Mouse (Mus musculus) layer of hippocampus, adult 2 months (tissue): ENCODE measurements at regions not wholly inside any gene's neighbourhood (a gene's known extent, or its start where the extent isn't known, plus 50 kb on each side); places are given as distances from the start of the nearest gene placed in this dataset.

Experiments
- DNase-seq, 2 experiments: peaks; one replicate each; pipeline ENCODE4 v3.0.0; 2022; ENCODE audit warnings: low spot score in 2 of 2
- H3K27ac ChIP-seq: fragments of 200-600 bp; 2 replicates; pipeline ENCODE4 v1.8.1; 2022
- H3K4me3 ChIP-seq: fragments of 200-600 bp; 2 replicates; pipeline ENCODE4 v1.8.1; 2022; ENCODE audit warnings: mild to moderate bottlenecking
- CTCF ChIP-seq: fragments of 200-600 bp; conservative IDR thresholded peaks from 2 replicates; pipeline ENCODE4 v1.8.1; 2022; ENCODE audit warnings: antibody characterized with exemption, mild to moderate bottlenecking, moderate library complexity

DNA sequence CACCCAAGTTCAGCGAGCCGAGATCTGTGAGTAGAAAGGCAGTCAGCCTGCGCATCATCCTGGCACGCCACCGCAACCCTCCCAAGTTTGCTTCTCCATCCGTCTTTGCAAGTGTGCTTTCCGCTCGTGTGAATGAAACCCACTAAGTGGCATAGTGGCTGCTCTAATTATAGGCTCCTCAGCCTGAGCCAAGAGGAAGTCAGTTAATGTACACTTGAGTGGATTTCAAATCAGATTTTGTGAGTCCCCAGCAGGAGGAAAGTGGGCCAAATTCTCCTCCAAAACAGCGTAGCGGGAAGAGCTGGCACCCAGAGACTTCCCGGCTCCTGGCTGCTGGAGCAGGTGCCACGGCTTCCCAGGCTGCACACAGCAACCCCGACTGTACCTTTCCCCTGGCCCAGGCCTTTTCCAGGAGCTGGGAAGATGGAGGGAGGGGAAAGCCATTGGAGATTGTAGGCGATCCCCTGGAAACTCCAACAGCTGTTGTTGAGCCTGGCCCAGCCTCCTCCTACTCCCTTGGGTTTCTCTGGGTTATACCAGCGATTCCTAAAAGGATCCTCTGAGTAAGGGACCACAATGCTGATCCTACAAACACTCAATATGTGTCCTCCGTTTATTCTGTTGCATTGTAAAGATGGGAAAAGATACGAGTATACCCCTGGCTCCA is 158.3 kb downstream of the Cryba4 start:
- no peak overlapping the region for H3K4me3 ChIP-seq
- H3K27ac ChIP-seq = no peak overlapping the region
- peak; percentile 36 to 44 for DNase-seq
- TF ChIP-seq CTCF = peak; percentile 17

DNA sequence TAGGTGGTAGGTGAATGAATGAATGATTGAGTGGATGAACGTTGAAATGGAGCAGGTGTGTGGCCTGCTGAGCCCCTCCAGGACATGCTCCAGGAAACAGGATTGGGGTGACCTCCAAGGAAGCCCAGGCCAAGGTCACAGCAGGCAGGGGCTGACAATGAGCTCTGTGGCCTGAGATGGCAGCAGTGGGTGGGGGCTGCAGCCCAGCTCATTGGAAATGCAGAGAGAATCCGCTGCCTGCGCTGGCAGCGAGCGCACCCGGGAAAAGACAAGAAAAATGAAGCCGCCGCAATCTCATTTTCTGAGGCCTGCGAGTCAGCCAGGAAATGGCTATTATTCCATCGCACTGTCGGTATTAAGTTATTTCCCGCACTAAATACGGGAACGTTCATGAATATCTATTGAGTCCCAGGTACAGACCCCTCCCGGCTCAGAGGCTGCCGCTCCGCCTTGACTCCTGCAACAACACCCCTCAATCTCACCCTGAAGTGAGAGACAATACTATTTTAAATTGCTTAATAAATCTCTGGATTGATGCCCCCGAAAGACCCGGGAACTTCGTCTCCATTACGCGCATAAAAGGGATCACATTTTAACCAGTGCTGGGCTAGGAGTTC is 153.7 kb downstream of the Cryba4 start:
- no peak for DNase-seq
- TF ChIP-seq CTCF = no peak
- Histone ChIP-seq H3K27ac (no peak overlapping the region), H3K4me3 (no peak overlapping the region)

DNA sequence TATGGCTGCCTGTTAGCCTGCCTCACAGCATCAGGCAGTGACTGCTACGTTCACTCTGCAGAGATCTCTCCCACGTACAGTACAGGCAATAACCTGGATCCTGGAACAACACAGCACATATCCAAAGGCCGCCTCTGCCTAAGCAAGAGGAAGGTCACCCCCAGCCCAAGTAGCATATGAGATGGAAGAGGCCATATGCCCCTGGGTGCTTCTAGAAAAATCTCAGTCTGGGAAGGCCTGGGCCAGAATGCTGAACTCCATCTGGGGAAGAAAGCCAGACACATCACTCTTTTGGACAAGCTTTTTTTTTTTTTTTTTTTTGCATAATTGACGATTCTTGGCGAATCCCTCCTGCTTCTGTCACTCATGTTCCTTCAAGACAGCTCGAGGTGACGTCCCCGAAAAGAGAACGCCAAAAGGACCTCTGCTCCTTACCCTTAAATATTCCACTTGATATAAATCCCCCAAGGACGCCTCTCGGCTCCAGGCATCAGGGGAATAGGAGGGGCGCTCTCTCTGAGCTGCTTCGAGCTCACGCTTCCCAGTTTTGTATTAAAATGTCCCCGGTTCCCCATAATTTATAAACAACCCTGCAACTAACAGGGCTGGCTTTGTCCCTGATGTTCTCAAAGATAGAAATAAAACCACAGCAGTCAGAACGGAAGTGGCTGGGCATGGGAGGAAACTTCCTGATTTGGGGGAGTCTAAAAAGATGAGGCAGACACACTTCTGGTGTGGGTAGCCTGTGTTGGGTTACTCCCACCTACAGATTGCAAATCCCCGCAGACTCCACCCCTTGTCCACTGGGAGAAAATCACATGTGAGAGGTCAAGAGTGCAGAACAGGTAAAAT is 150.4 kb downstream of the Cryba4 start:
- no peak overlapping the region for H3K4me3 ChIP-seq
- no peak for TF ChIP-seq CTCF
- DNase-seq = no peak
- no peak overlapping the region for H3K27ac ChIP-seq

DNA sequence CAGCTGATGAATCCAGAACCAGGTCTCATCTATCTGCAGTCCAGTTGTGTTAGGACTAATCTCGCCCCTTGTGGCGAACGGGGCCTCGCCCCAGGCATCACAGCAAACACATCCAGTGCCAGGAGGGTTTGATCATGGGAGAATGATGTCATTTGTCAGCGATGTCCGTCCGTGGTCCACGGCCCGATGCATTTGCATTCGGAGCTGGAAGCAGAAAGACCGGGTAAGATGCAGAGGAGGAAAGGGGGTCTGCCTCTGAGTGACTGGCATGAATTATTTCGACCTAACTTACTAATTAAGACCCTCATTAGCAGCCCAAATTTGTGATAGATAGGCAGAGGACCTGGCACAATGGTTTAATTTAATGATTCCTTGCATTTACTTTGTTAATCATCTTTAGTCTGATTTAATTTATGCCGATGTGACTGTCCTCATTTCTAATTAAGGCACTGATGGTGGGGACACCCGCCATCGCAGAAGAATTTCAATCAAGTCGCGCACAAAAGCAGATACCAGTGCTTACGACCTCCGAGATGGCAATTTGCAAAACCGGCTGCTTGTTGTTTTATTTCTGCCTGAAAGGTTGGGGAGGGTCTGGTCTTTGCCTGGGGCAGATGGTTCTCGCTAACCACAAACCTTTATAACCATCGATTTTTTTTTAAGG is 141.9 kb downstream of the Cryba4 start:
- H3K4me3 ChIP-seq = peak overlapping the region; percentile 17
- peak; percentile 16 to 22 for DNase-seq
- TF ChIP-seq CTCF = peak; percentile 41
- peak overlapping the region; percentile 77 for H3K27ac ChIP-seq

DNA sequence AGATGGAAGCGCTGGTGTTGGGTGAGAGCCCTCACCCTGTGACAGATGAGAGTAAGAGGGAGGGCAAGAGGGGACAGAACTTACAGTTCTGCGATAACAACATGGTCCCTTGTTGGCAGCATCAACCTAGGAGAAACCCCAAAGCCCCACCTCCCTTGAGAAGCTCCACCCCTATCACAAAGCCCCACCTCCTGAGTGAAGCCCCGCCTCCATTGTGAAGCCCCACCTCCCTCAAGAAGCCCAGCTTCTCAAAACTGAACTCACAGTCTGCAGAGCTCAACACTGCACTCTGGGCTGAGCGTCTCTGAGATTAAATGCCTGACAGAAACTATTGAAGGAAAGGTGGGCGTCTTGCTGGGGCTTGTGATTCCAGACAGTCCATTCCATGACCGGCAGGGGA is 131.6 kb downstream of the Cryba4 start:
- Histone ChIP-seq H3K27ac (no peak overlapping the region), H3K4me3 (no peak overlapping the region)
- no peak for DNase-seq
- no peak for TF ChIP-seq CTCF

DNA sequence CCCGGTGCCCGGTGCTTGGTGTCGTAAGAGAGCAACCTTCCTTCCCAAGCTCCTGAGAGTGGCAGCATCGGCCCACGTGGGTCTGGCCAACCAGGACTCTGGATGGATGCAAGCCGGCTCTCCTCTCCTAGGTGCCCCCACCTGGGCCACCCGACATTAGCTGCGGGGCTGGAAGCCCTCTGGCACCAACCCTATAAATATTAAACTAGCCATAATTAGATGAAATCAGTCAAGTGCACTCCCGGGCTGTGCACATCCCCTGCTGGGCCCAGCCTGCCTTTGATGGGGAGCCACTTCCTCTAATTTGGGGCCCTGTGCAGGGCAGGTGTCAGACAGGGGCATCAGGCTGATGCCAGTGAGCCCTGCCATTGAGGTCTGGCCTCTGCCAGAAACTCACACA is 130.8 kb downstream of the Cryba4 start:
- no peak for TF ChIP-seq CTCF
- no peak overlapping the region for H3K4me3 ChIP-seq
- H3K27ac ChIP-seq = no peak overlapping the region
- no peak for DNase-seq

DNA sequence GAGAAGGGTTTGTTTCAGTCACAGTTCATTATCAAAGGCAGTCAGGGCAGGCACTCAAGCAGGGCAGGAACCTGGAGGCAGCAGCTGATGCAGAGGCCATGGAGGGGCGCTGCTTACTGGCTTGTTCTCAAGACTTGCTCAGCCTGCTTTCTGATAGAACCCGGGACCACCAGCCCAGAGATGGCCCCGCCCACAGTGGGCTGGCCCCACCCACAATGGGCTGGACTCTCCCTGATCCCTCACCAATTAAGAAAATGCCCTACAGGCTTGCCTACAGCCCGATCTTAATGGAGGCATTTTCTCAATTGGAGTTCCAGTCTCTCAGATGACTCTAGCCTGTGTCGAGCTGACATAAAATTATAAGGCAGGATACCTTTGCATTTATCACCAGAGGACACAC is 129.7 kb downstream of the Cryba4 start:
- Histone ChIP-seq H3K4me3 (no peak overlapping the region), H3K27ac (no peak overlapping the region)
- no peak for DNase-seq

DNA sequence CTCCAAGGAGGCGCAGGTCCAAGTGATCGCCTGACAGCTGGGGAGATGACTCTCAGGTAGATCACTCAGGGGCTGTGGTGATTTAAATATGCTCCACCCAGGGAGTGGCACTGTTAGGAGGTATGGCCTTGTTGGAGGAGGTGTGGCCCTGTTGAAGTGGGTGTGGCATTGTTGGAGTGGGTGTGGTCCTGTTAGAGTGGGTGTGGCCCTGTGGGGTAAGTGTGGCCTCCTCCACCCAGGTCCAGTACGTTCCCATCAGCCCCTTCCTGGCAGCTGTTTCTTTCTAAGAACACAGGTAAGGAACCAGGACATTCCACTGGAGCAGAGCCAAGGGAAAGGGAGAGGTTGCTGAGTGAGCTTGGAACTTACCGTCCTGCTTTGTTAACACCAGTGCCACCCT is 125.1 kb downstream of the Cryba4 start:
- Histone ChIP-seq H3K4me3 (no peak overlapping the region), H3K27ac (no peak overlapping the region)
- no peak for DNase-seq
- no peak for TF ChIP-seq CTCF

More for the DNA sequence above, 129.7 kb downstream of the Cryba4 start:
- no peak for TF ChIP-seq CTCF

DNA sequence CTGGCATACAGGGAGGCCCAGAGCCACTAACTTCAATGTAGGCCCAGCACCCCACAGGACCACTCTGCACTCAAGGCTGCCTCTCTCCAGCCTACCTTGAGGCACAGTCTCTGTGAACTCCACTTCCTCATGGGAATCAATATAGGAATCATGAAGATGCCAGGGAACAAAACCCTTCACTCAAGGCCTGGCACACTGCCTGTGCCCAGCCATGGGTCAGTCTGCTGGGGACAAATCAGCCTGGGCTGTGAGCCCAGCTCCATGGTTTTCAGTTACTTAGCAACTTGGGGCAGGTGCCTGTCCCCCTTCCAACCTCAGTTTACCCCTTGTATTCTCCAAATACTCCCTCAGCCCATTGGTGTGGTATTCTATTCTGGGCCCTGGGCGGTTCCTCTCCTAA is 119.6 kb downstream of the Cryba4 start:
- TF ChIP-seq CTCF = no peak
- DNase-seq = peak in 1 of 2 experiments; percentile 26
- Histone ChIP-seq H3K27ac (no peak overlapping the region), H3K4me3 (no peak overlapping the region)

DNA sequence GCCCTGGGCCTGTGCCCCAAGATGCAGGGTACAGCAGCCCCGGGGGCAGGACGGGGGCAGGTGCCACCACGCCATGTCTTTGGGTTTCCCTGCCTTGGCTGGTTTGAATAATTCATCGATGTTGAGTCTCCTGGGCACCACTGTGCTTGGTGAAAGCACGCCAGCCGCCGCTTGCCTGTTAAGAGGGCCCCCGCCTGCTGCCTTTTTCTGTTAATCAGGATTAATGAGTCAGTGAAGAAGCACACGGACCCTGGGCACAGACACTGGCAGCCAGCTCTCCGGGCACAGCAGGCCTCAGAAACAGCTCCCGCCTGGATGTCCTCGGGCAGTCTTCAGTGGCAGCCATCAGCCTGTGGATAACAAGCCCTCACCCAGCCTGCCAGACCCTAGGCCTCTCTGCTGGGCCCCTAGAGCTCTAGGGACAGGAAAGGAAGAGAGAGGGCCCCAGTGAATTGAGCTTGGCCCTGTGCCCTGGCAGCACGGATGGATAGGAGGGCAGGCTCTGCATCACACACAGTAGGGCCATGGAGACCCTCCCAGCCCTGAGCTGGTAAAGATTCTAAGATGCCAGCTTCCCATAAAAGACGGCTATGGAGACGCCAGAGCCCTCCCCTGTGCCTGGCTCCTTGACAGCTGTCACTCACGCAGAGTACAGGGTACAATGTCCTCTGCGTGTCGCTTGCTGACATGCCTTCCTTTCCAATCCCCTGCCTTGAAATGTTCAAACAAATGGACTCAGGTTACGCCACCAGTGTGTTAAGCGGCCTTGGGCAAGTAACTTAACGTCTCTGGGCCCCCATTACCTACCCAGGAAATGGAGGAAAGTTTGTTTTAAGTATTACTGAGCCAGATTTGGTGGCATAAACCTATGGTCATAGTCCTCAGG is 118.4 kb downstream of the Cryba4 start:
- Histone ChIP-seq H3K27ac (no peak overlapping the region), H3K4me3 (no peak overlapping the region)
- no peak for TF ChIP-seq CTCF
- DNase-seq = peak; percentile 46 to 62

DNA sequence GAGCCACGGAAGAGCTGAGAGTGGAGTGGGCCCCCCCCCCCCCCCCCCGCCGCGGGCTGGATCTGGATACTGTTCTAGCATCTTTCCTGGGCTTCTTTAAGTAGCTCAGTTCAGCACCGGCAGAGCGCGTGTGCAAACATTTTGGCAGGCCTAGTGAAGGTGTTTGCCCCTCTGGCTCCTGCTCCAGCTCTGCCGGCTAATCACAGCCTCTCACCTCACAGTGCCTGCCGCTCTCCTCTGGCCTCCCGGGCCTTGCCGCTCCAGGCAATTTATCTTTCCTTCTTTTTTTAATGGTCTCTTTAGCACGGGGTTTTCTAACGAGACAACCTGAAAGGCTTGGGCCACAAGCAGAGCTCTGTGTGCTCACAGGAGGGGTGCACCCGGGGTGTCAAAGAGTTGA is 115.7 kb downstream of the Cryba4 start:
- Histone ChIP-seq H3K27ac (no peak overlapping the region), H3K4me3 (no peak overlapping the region)
- no peak for DNase-seq
- TF ChIP-seq CTCF = no peak

DNA sequence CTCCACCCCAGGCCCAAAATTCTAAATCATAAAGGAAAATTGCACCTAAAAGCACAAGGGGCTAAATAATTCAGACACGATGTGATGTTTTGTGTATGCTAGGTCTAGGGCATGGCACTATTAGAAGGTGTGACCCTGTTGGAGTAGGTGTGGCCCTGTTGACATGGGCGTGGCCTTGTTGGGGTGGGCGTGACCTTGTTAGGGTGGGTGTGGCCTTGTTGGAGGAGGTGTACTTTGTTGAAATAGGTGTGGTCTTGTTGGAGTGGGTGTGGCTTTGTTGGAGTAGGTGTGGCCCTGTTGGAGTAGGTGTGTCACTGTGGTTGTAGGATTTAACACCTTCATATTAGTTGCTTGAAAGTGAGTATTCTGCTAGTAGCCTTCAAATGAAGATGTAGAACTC is 114.1 kb downstream of the Cryba4 start:
- Histone ChIP-seq H3K4me3 (no peak overlapping the region), H3K27ac (no peak overlapping the region)
- DNase-seq = no peak
- no peak for TF ChIP-seq CTCF
